Mouse (Mus musculus): ENCODE data around the gene Csrp3.

DNA sequence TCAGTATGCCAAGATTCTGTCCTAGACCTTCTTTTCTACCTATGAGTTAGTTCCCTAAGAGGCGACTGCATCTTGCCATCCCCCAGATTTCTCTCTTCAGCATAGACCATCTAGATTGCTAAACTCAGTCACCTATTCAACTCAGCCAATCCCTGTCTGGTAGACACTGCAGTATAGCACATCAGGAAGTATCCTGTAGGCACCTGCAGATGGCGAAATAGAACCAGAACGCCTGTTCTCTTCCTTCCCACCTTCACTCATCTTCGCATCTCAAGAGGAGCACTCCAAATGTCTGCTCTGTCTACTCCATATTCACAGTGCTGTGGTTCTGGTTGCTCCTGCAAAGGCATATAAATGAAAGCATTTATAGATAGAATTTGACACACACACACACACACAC lies 41.2 kb downstream of the Csrp3 start:
- no peak for TF ChIP-seq CTCF (IDR thresholded peaks at IDR 0.05; ENCODE audit: low read depth, low read length)
- TF ChIP-seq POLR2A (IDR thresholded peaks at IDR 0.05; ENCODE audit: extremely low read depth, insufficient read depth, low read length): no peak

Data from liver, adult 2 months (tissue).